Comparison of ENCODE assay signal across 36 mouse cellular contexts in genomic region chr7:101594969-101595368, GRCm38 (mm10). TPM values are rescaled to one million over a fixed set of nuclear protein-coding genes. Genes with fewer than 3 reads are reported as not detected.
"Had no signal": no experiment of that assay in that cellular context is flagged by ENCODE, and none has a peak within 500 bp of the region (broad histone marks: within the 10 kb centered on the region; RNA-seq: fewer than 3 reads in every experiment).

No protein-coding gene starts in this region.

- H3K27ac ChIP-seq: heart, adult 2 months; heart, embryonic 10.5 days; hindbrain, embryonic 10.5 days; hindbrain, embryonic 12.5 days; hindbrain, embryonic 14.5 days; kidney, embryonic 15.5 days; kidney, postnatal 0 days; layer of hippocampus, adult 2 months; left cerebral cortex, adult 2 months; limb, embryonic 13.5 days; limb, embryonic 15.5 days; liver, embryonic 12.5 days; liver, embryonic 14.5 days had no signal

- DNase-seq: gastrocnemius, postnatal 14 days; gastrocnemius, postnatal 36 days; heart, adult 11 months; heart, adult 2 months; heart, postnatal 10 days; heart, postnatal 4 days; kidney, adult 11 months; kidney, adult 2 months; kidney, adult 9 months; kidney, postnatal 14 days; kidney, postnatal 4 days; left cerebral cortex, postnatal 4 days had no signal

- H3K9me3 ChIP-seq: heart, embryonic 10.5 days; heart, embryonic 12.5 days; hindbrain, embryonic 10.5 days; hindbrain, embryonic 12.5 days; kidney, embryonic 15.5 days; limb, embryonic 15.5 days; liver, embryonic 12.5 days had no signal

- H3K36me3 ChIP-seq: heart, embryonic 10.5 days; heart, embryonic 12.5 days; hindbrain, embryonic 10.5 days; hindbrain, embryonic 12.5 days; kidney, embryonic 15.5 days; limb, embryonic 13.5 days; limb, embryonic 15.5 days; liver, embryonic 12.5 days had no signal

- H3K9ac ChIP-seq: heart, embryonic 12.5 days; hindbrain, embryonic 12.5 days; hindbrain, embryonic 14.5 days; kidney, embryonic 15.5 days; limb, embryonic 13.5 days; limb, embryonic 15.5 days; liver, embryonic 12.5 days; liver, embryonic 14.5 days had no signal

- H3K27me3 ChIP-seq: hindbrain, embryonic 12.5 days; kidney, embryonic 15.5 days; limb, embryonic 13.5 days; limb, embryonic 15.5 days; liver, embryonic 12.5 days had no signal

- H3K4me3 ChIP-seq: heart, adult 2 months; heart, embryonic 10.5 days; heart, embryonic 12.5 days; hindbrain, embryonic 10.5 days; hindbrain, embryonic 12.5 days; kidney, embryonic 15.5 days; layer of hippocampus, adult 2 months; left cerebral cortex, adult 2 months; limb, embryonic 13.5 days; limb, embryonic 15.5 days; liver, embryonic 12.5 days had no signal

- ATAC-seq: hindbrain, embryonic 16.5 days; intestine, embryonic 16.5 days; liver, embryonic 12.5 days had no signal

- H3K4me1 ChIP-seq: heart, embryonic 10.5 days; heart, embryonic 12.5 days; hindbrain, embryonic 10.5 days; hindbrain, embryonic 12.5 days; kidney, embryonic 15.5 days; limb, embryonic 13.5 days; limb, embryonic 15.5 days; liver, embryonic 12.5 days had no signal

- H3K4me2 ChIP-seq: heart, embryonic 12.5 days; hindbrain, embryonic 12.5 days; hindbrain, embryonic 14.5 days; kidney, embryonic 15.5 days; limb, embryonic 13.5 days; limb, embryonic 15.5 days; liver, embryonic 12.5 days had no signal

RNA-seq across cellular contexts. Expression of gene Art2b, which starts 9.6 kb away (rescaled TPM):
- total RNA-seq: gastrocnemius, adult 18-20 months; gastrocnemius, adult 8-10 months; gastrocnemius, postnatal 14 days; gastrocnemius, postnatal 36 days; heart, postnatal 10 days; heart, postnatal 25 days; heart, postnatal 4 days; layer of hippocampus, adult 2 months; layer of hippocampus, postnatal 10 days; layer of hippocampus, postnatal 25 days; left cerebral cortex, adult 2 months; left cerebral cortex, postnatal 10 days; left cerebral cortex, postnatal 25 days; left cerebral cortex, postnatal 4 days had no signal
- polyA plus RNA-seq: heart, embryonic 10.5 days; heart, embryonic 12.5 days; heart, embryonic 14.5 days; hindbrain, embryonic 10.5 days; hindbrain, embryonic 12.5 days; hindbrain, embryonic 14.5 days; hindbrain, embryonic 16.5 days; kidney, embryonic 15.5 days; kidney, postnatal 0 days; limb, embryonic 11.5 days; limb, embryonic 13.5 days; limb, embryonic 15.5 days had no signal
